Mouse (Mus musculus) liver, embryonic 13.5 days (tissue): Measurements from ENCODE around the gene Phf12. TPM values are rescaled to one million over a fixed set of nuclear protein-coding genes. Genes with fewer than 3 reads are reported as not detected.

Source experiments
- ATAC-seq: fragments of 200-750 bp; cut with Nextera tagmentation; 2 replicates; pipeline ENCODE4 v1.8.0; 2017; ENCODE audit warnings: low read depth, mild to moderate bottlenecking, moderate number of reproducible peaks, moderate library complexity
- DNase-seq: peaks from one replicate; pipeline ENCODE4 v3.0.0; 2022
- H3K27ac ChIP-seq: fragments of 300-500 bp; sonication (generic); 2 replicates; pipeline ENCODE4 v1.5.1; 2015; ENCODE audit warnings: moderate library complexity, mild to moderate bottlenecking, inconsistent platforms
- H3K27me3 ChIP-seq: fragments of 300-500 bp; sonication (generic); 2 replicates; pipeline ENCODE4 v1.6.1; 2015; ENCODE audit warnings: mild to moderate bottlenecking, inconsistent platforms
- H3K36me3 ChIP-seq: fragments of 300-500 bp; sonication (generic); 2 replicates; pipeline ENCODE4 v1.6.1; 2015; ENCODE audit warnings: mild to moderate bottlenecking, inconsistent platforms
- H3K4me1 ChIP-seq: fragments of 300-500 bp; sonication (generic); replicated peaks from 2 replicates; pipeline ENCODE4 v1.6.1; 2015; ENCODE audit warnings: inconsistent platforms
- H3K4me2 ChIP-seq: fragments of 300-500 bp; sonication (generic); 2 replicates; pipeline ENCODE4 v1.6.1; 2015; ENCODE audit warnings: inconsistent platforms, mild to moderate bottlenecking, moderate library complexity
- H3K4me3 ChIP-seq: fragments of 300-500 bp; sonication (generic); replicated peaks from 2 replicates; pipeline ENCODE4 v1.5.1; 2015; ENCODE audit warnings: mild to moderate bottlenecking, inconsistent platforms
- H3K9ac ChIP-seq: fragments of 300-500 bp; sonication (generic); 2 replicates; pipeline ENCODE4 v1.6.1; 2015; ENCODE audit warnings: mild to moderate bottlenecking, inconsistent platforms
- H3K9me3 ChIP-seq: fragments of 300-500 bp; sonication (generic); replicated peaks from 2 replicates; pipeline ENCODE4 v1.6.1; 2016; ENCODE audit warnings: inconsistent platforms
- WGBS: fragments of 180-500 bp; shearing (Covaris S2); methylation state at CpG from one replicate; pipeline ENCODE4 v1.1.7; 2015; ENCODE audit not compliant: insufficient replicate concordance; 5-methylcytosine and 5-hydroxymethylcytosine counted together
- polyA plus RNA-seq: library from polyadenylated mRNA; unstranded; fragments of >200 nt; fragmentation: Nextera tagmentation; extraction: Ambion mirVana; gene quantifications from 2 replicates; pipeline ENCODE4 v1.2.1, GENCODE M21; 2015

Gene Phf12
- polyA plus RNA-seq, 1 experiment from 2014 or later, result 7.6 TPM

GRCm38 (mm10) chr11:78062563-78062962 lies 80.0 kb downstream of the Phf12 start:
- Histone ChIP-seq H3K4me3 (no peak overlapping the region), H3K36me3 (peaks cover 24% of the 10 kb centered on the region), H3K4me2 (no peak overlapping the region), H3K27me3 (no peaks in the 10 kb centered on the region), H3K4me1 (peaks cover 80% of the 10 kb centered on the region), H3K27ac (peak overlapping the region; percentile 100), H3K9me3 (no peaks in the 10 kb centered on the region), H3K9ac (peak overlapping the region; percentile 56)
- ATAC-seq (no peak), DNase-seq (no peak)
- 63% methylated on average over 1 of the region's 1 CpGs for WGBS

- 15% methylated on average over 2 of the region's 2 CpGs for WGBS
- Histone ChIP-seq H3K27me3 (no peaks in the 10 kb centered on the region), H3K4me1 (peaks cover 96% of the 10 kb centered on the region), H3K27ac (peak overlapping the region; percentile 100), H3K4me2 (peak overlapping the region; percentile 79), H3K9me3 (no peaks in the 10 kb centered on the region), H3K36me3 (no peaks in the 10 kb centered on the region), H3K9ac (peak overlapping the region; percentile 83), H3K4me3 (peak overlapping the region; percentile 11; the same call in 1 of the 2 replicates)
- DNase-seq, result peak; percentile 86
- peak; percentile 84 for ATAC-seq
Observed at GRCm38 (mm10) chr11:78065906-78066305, 83.4 kb downstream of the Phf12 start.

DNA sequence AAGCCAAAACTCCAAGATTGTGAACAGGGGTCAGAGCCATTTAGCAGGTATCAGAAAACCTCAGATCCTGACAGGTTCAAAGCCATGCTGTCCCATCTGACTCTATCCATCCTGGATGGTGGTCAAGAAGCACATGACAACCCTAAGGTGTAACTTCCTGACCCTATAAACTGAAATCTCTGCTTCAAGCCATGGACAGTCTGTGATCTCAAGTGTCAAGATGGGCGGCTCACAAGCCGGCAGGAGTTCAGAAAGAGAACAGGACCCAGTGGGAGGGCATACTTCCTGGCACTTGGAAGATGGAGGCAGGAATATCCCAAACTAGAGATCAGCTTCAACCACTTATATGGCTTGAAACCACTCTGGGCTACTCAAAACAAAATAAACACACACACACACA lies 84.1 kb downstream of the Phf12 start:
- Histone ChIP-seq H3K4me2 (peak overlapping the region; percentile 79), H3K4me3 (peak overlapping the region; percentile 11; the same call in 1 of the 2 replicates), H3K9ac (peak overlapping the region; percentile 83), H3K4me1 (peaks cover 96% of the 10 kb centered on the region), H3K27me3 (no peaks in the 10 kb centered on the region), H3K36me3 (no peaks in the 10 kb centered on the region), H3K27ac (peak overlapping the region; percentile 100), H3K9me3 (no peaks in the 10 kb centered on the region)
- ATAC-seq (no peak), DNase-seq (no peak)
- 55% methylated on average over 2 of the region's 2 CpGs for WGBS

DNA sequence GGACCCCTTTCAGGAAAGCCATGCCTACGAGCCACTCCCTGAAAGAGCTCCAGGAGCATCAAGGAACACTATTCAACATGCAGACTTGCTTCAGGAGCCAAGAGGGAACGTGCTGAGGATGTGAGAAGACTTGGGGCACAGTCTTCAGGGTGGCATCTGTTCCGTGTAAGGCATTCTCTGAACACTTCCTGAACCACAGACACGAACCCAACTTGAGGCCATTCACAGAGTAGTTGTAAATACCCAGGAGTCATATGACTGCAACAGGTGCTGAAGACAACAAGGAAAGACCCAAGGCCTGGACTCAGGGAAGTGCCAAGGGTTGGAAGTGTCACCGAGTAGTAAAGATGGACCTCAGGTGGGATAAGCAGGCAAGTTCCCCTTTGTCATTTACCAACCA lies 85.0 kb downstream of the Phf12 start:
- no peak for ATAC-seq
- Histone ChIP-seq H3K27ac (peak overlapping the region; percentile 100), H3K4me2 (peak overlapping the region; percentile 79), H3K36me3 (peaks cover 2% of the 10 kb centered on the region; the same call in 1 of the 2 replicates), H3K4me3 (peak overlapping the region; percentile 5; the same call in 1 of the 2 replicates), H3K9me3 (no peaks in the 10 kb centered on the region), H3K9ac (peak overlapping the region; percentile 83), H3K4me1 (peaks cover 94% of the 10 kb centered on the region), H3K27me3 (no peaks in the 10 kb centered on the region)
- no peak for DNase-seq
- WGBS, result 55% methylated on average over 5 of the region's 5 CpGs

- DNase-seq, result no peak
- peaks cover 79% of the 10 kb centered on the region for H3K4me1 ChIP-seq
- H3K9ac ChIP-seq, result peak overlapping the region; percentile 83
Observed at GRCm38 (mm10) chr11:78069130-78069529, 86.6 kb downstream of the Phf12 start.

GRCm38 (mm10) chr11:78069646-78070045 lies 87.1 kb downstream of the Phf12 start:
- Histone ChIP-seq H3K4me3 (peak overlapping the region; percentile 72), H3K9ac (peak overlapping the region; percentile 98)

More at GRCm38 (mm10) chr11:78069130-78069529, 86.6 kb downstream of the Phf12 start:
- ATAC-seq, result no peak
- H3K9me3 ChIP-seq, result no peaks in the 10 kb centered on the region
- peak overlapping the region; percentile 100 for H3K27ac ChIP-seq
- peaks cover 18% of the 10 kb centered on the region for H3K36me3 ChIP-seq
- H3K4me2 ChIP-seq, result peak overlapping the region; percentile 79
- 16% methylated on average over 5 of the region's 5 CpGs for WGBS
- H3K4me3 ChIP-seq, result peak overlapping the region; percentile 44
- H3K27me3 ChIP-seq, result no peaks in the 10 kb centered on the region

GRCm38 (mm10) chr11:78071938-78072337 lies 89.4 kb downstream of the Phf12 start:
- Histone ChIP-seq H3K4me2 (peak overlapping the region; percentile 79), H3K36me3 (peaks cover 46% of the 10 kb centered on the region), H3K4me1 (peaks cover 76% of the 10 kb centered on the region), H3K4me3 (peak overlapping the region; percentile 72), H3K27me3 (no peaks in the 10 kb centered on the region), H3K9ac (peak overlapping the region; percentile 98), H3K27ac (peak overlapping the region; percentile 100), H3K9me3 (no peaks in the 10 kb centered on the region)
- peak; percentile 37 for DNase-seq
- ATAC-seq, result no peak
- WGBS, result 39% methylated on average over 5 of the region's 5 CpGs

More at GRCm38 (mm10) chr11:78069646-78070045, 87.1 kb downstream of the Phf12 start:
- Histone ChIP-seq H3K27me3 (no peaks in the 10 kb centered on the region), H3K4me2 (peak overlapping the region; percentile 79), H3K36me3 (peaks cover 23% of the 10 kb centered on the region), H3K27ac (peak overlapping the region; percentile 100), H3K4me1 (peaks cover 79% of the 10 kb centered on the region), H3K9me3 (no peaks in the 10 kb centered on the region)
- DNase-seq (peak; percentile 94), ATAC-seq (peak; percentile 65)
- 9% methylated on average over 6 of the region's 6 CpGs for WGBS

DNA sequence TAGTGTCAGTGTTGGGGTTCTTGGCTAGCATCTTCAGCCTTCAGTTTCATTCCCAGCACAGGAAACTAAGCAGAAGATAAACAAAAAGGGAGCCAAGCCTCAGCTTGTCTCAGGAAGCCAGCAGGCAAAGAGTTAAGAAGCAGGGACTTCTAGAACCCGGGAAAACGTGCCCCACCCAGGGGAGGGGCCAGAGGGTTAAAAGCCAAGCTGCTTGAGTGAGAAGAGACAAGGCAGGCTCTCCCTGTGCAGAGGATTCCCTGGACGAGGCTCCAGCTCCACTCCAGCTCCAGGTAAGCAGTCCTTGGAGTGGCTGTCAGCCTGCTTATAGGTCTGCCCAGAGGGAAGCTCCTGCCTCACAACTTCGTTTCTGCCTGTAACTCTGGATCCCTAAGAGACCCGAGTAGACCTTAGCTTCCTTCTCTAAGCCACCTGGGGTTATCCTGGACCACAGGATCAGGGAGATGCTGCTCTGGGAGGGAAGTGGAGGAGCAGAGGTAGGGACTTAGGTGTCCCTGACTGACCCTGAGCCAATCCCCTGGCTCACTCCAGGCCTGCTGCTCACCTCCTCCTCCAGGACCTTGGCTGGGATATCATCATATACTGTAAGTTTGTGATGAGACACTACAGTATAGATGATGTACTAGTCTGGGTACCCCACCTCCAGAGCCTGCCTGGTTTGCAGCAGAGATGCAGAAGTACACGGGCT lies 90.0 kb downstream of the Phf12 start:
- Histone ChIP-seq H3K9me3 (no peaks in the 10 kb centered on the region), H3K36me3 (peaks cover 52% of the 10 kb centered on the region), H3K27me3 (no peaks in the 10 kb centered on the region), H3K9ac (peak overlapping the region; percentile 98), H3K4me3 (peak overlapping the region; percentile 72), H3K27ac (peak overlapping the region; percentile 100), H3K4me2 (peak overlapping the region; percentile 79), H3K4me1 (peaks cover 74% of the 10 kb centered on the region)
- 9% methylated on average over 6 of the region's 6 CpGs for WGBS
- DNase-seq, result peak; percentile 89
- peak; percentile 24 for ATAC-seq

DNA sequence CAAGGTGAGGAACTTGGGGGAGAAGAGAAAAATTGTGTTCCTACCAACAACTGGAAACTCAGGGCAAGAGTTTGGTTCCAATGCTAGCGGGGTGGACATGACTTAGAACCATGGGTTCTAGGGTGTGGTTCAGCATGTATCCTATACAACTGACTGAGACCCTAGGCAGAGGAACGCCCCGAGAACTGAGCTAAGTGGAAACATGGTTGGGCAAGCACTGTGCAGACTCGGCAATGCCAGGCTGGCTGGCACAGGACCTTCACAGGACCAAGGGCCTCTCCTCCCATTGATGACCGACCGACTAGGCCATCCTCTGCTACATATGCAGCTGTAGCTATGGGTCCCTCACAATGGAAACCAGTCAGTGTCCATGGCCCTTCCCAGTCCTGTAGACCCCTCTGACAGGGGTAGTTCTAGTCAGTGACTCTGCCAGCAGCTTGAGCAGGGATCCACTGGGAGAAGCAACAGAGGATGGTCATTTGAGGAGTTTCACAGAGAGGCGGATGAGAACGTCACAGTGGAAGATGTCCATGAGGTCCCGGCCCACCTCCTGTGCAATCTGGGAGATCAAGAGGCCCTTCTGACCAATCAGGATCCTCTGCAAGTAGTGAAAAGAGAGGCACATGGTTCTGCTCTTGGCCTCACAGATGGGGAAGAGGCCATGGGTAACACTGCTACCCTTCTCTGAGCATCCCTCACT lies 91.2 kb downstream of the Phf12 start:
- DNase-seq, result peak; percentile 84
- ATAC-seq, result peak; percentile 73
- no peaks in the 10 kb centered on the region for H3K27me3 ChIP-seq
- peaks cover 72% of the 10 kb centered on the region for H3K4me1 ChIP-seq
- H3K27ac ChIP-seq, result peak overlapping the region; percentile 100
- 38% methylated on average over 9 of the region's 9 CpGs for WGBS
- peak overlapping the region; percentile 72 for H3K4me3 ChIP-seq
- peak overlapping the region; percentile 98 for H3K9ac ChIP-seq
- peaks cover 59% of the 10 kb centered on the region for H3K36me3 ChIP-seq
- H3K4me2 ChIP-seq, result peak overlapping the region; percentile 79
- no peaks in the 10 kb centered on the region for H3K9me3 ChIP-seq

GRCm38 (mm10) chr11:78074277-78074652 lies 91.7 kb downstream of the Phf12 start:
- peak overlapping the region; percentile 98 for H3K9ac ChIP-seq
- peak overlapping the region; percentile 72 for H3K4me3 ChIP-seq
- peak overlapping the region; percentile 100 for H3K27ac ChIP-seq
- H3K4me1 ChIP-seq, result peaks cover 72% of the 10 kb centered on the region
- H3K27me3 ChIP-seq, result no peaks in the 10 kb centered on the region
- 30% methylated on average over 2 of the region's 2 CpGs for WGBS
- peak overlapping the region; percentile 79 for H3K4me2 ChIP-seq
- peak; percentile 63 for ATAC-seq
- H3K36me3 ChIP-seq, result peaks cover 59% of the 10 kb centered on the region
- DNase-seq, result no peak
- H3K9me3 ChIP-seq, result no peaks in the 10 kb centered on the region

DNA sequence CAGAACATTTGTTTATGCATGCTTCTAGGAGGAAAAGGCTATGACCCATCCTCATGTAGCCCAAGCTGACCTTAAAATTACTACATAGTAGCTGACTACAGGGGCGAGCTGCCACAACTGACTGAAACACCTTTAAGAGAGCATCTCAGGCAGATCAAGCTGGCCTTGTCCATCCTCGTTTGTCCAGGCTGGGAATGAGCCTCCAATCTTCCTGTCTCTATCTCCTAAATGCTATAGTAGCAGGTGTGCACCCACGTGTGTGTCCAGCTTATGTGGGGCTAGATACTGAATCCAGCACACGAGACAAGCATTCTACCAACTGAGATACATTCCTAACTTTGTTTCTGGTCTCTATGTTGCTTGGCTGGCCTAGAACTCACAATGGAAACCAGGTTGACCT lies 92.1 kb downstream of the Phf12 start:
- H3K27me3 ChIP-seq, result no peaks in the 10 kb centered on the region
- H3K9me3 ChIP-seq, result no peaks in the 10 kb centered on the region
- peaks cover 73% of the 10 kb centered on the region for H3K4me1 ChIP-seq
- peak overlapping the region; percentile 98 for H3K9ac ChIP-seq
- peak overlapping the region; percentile 72 for H3K4me3 ChIP-seq
- H3K4me2 ChIP-seq, result peak overlapping the region; percentile 79
- 50% methylated on average over 4 of the region's 4 CpGs for WGBS
- DNase-seq (no peak), ATAC-seq (no peak)
- peak overlapping the region; percentile 100 for H3K27ac ChIP-seq
- peaks cover 59% of the 10 kb centered on the region for H3K36me3 ChIP-seq
